Mouse (Mus musculus): ENCODE results near the gene Fam189a2.

The Fam189a2 gene

GRCm38 (mm10) chr19:24030871-24031556 is at the start of gene Fam189a2:
Fam189a2 (minus strand) TSS chr19:24031019.
- no peak for DNase-seq (ENCODE audit: low spot score)

DNA sequence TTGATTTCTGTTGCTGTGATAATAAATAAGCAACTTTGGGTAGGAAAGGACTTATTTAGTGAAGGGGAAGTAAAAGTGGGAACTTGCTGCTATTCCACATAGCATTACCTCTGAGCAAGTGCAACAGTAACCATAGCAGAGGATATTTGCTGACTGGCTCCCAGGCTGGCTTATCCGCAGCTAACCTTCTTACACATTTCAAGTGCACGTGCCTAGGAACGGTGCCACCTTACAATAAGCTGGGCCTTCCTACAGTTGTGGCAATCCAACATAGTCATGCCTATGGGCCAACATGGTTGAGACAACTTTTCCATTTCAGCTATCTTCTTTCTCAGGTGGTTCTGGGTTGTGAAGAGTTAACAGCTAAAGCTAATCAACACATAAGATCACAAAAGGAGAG is 46.8 kb upstream of the Fam189a2 start:
- no peak for DNase-seq (ENCODE audit: low spot score)

DNA sequence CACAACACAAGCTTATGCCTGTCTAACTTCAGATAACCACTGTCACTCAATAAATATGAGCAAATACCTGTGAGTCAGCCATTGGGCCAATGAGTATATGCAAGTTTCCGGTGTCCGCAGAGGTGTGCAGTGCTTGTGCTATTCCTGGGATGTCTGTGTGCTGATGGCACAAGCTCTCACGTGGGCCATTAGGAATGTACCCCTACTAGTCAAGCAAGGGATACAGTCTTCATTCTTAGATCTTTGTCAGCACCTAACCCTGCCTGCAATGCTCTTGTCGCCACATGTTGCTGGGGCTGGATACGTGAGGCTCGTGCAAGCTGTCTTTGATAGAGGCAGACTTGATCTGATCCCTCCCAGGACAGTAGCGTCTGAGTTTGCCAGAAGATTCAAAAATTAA is 45.7 kb upstream of the Fam189a2 start:
- DNase-seq (ENCODE audit: low spot score), result no peak

DNA sequence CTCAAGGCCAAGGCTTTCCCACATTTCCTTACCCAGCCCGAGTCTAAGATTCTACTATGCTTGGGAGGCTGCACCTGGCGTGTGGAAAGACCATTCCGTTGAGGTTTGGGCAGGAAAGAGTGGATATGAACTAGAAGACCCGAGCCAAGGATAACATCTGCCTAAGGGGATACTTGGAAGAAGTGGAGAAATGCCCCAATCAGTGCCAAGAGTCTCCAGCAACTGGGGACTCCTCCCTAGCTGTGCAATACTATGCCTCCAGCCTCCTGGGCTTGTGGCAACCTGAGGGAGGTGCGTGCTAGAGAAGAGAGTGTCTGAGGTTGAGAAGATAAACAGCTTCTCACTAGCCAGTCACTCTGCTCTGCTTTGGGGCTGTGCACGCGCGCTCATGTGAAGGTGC is 45.1 kb upstream of the Fam189a2 start:
- no peak for DNase-seq (ENCODE audit: low spot score)

GRCm38 (mm10) chr19:24073155-24073554 is 42.3 kb upstream of the Fam189a2 start:
- DNase-seq (ENCODE audit: low spot score), result no peak

GRCm38 (mm10) chr19:24064348-24064895 is 33.6 kb upstream of the Fam189a2 start:
- DNase-seq (ENCODE audit: low spot score), result no peak

DNA sequence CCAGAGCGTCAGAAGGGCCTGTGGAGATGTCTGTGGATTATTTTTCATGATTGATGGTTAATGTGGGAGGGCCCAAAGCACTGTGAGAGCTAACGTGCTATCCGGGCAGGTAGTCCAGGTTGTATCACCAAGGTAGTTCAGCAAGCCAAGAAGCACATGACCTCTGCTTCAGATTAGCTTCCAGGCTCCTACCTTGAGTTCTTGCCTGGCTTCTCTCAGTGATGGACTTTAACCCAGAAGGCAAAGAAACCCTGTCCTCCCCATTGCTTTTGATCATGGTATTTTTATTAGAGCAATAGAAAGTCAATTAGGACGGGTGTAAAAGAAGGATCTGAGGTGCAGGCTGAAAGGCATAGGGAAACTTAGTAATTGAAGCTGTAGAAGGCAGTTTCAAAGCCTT is 32.8 kb upstream of the Fam189a2 start:
- DNase-seq (ENCODE audit: low spot score), result no peak

DNA sequence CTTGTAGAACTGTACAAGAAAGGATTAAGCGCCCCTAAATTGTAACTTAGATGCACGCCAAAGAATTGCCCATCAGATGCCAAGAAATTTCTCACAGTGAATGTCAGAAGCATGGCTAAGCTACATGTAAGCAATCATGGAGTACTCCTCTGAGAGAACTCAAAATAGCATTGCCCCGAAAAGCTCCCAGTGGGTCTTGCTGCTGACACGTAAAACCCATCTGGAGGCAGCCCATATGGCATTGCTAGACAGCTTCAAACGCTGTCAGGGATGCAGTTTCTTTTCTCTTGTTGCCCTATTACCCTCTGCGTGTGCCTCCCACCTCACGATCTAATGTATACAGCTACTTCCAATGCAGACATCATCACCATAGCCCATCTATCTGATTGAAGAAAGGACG is 28.0 kb upstream of the Fam189a2 start:
- no peak for DNase-seq (ENCODE audit: low spot score)

GRCm38 (mm10) chr19:24058021-24058420 is 27.2 kb upstream of the Fam189a2 start:
- no peak for DNase-seq (ENCODE audit: low spot score)

GRCm38 (mm10) chr19:24056880-24057279 is 26.1 kb upstream of the Fam189a2 start:
- DNase-seq (ENCODE audit: low spot score), result no peak

GRCm38 (mm10) chr19:24054904-24055303 is 24.1 kb upstream of the Fam189a2 start:
- DNase-seq (ENCODE audit: low spot score), result no peak

GRCm38 (mm10) chr19:24054265-24054664 is 23.4 kb upstream of the Fam189a2 start:
- DNase-seq (ENCODE audit: low spot score), result no peak

- no peak for DNase-seq (ENCODE audit: low spot score)
These were observed 19.7 kb upstream of the Fam189a2 start for GRCm38 (mm10) chr19:24050514-24050913.

- DNase-seq (ENCODE audit: low spot score), result no peak
These were observed 18.5 kb upstream of the Fam189a2 start for GRCm38 (mm10) chr19:24049329-24049728.

- DNase-seq (ENCODE audit: low spot score), result no peak
These were observed 15.7 kb upstream of the Fam189a2 start for GRCm38 (mm10) chr19:24046395-24046993.

DNA sequence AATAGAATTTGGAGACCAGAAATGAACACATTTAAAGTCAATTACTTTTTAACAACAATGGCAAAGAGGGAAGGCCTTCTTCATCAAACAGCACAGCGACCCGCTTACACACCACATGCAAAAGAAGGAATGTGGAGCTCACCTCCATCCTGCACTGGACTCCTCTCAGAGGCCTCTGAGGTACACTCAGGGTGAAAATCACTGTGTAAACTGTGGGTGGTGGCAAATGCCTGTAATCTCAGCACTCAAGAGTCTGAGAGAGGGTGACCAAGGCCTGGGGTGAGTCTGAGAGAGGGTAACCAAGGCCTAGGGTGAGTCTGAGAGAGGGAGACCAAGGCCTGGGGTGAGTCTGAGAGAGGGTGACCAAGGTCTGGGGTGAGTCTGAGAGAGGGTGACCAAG is 11.6 kb upstream of the Fam189a2 start:
- DNase-seq (ENCODE audit: low spot score), result no peak

- no peak for DNase-seq (ENCODE audit: low spot score)
These were observed 8.4 kb upstream of the Fam189a2 start for GRCm38 (mm10) chr19:24039061-24039853.

DNA sequence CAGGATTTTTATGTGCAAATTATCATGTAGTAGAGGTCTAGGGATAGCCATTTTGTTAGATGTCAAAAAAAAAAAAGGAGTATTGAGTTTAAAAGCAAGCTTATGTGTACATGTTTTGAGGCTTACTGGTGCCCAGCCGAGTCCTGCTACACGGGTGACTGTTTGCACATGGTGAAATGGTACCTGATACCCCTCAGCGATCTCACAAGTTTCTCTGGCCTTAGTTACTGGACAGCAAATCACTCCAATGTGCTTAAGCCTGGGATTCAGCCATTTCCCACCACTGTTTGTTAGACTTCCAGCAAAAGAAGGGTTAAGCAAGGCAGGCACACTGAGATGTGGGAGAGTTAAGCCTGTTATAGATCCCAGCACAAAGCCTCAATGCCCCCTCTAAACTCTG is 3.5 kb upstream of the Fam189a2 start:
- DNase-seq (ENCODE audit: low spot score), result no peak

GRCm38 (mm10) chr19:24032654-24033236 is 1.9 kb upstream of the Fam189a2 start:
- no peak for DNase-seq (ENCODE audit: low spot score)

GRCm38 (mm10) chr19:24030511-24030870 is 328 bp downstream of the Fam189a2 start:
- no peak for DNase-seq (ENCODE audit: low spot score)

DNA sequence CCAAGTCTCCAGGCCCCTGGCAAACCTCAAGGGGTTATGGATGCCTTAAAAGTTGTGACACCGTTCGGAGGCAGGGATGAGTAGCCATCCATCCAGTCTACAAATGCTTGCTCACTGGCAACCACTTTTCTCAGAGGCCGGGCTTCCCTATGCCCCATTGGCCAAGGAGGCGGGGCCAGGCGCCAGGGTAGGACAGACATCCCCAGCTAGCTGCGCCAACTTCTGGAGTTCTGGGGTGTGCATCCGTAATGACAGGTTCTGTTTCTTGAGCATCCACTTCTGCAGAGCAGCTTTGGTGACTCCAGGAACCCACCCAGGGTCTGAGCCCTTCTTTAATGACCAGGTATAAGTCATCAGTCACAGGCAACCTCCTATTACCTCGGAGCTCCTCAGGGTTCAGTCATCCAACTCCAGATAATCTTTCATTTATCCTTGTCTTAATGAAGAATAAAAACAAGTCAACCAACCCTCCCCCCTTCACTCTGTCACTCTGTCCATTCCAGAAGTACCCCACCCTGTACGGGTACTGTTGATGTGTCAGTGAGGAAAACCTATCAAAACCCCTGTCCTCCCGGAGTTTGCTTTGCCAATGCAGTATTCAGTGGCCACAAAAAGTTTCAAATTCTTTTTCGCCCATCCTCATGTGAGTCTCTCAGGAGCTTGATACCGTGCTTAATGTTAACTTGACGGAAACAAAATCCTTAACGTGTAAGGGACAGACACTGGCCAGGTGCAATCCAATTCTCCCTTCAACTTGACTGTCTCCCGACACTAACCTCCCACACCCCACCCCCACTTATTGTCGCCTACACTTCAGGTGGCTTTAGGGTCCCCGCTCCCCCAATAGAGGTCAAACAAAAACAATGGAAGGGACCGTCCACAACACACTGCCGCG is 956 bp downstream of the Fam189a2 start:
- no peak for DNase-seq (ENCODE audit: low spot score)

DNA sequence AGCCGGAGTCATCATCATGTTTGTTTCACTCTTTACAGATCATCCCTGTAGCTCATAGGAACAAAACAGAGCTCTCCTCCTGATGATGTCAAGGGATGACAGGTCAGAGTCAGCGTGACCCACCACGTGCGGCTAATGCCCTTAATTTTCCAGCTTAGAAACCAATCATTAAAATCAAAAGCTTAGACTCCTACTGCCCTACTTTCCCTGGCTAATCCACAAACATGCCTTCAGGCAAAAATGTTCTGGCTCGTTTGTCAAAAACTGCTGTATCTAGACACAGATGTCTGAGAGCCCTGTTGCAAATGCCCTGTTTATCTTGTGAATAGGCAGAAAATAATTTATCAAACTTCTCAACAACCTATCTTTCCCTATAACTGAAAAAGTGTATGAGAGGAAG is 4.9 kb downstream of the Fam189a2 start:
- no peak for DNase-seq (ENCODE audit: low spot score)

All from ovary, postnatal 10 days (tissue).